Mouse (Mus musculus) monocyte, adult 2 months (primary cell): ENCODE measurements around the gene Prss36.
A peak's percentile ranks its signal among the peaks of the same experiment; 100 is the strongest.
"Not testable (repeated sequence)": the region's sequence is repeated elsewhere in the genome, so short reads cannot be mapped to it uniquely, and the experiment has no call there.

ENCODE experiments used
- DNase-seq, 2 experiments: peaks; one replicate each; pipeline ENCODE4 v3.0.0; 2022; ENCODE audit warnings: low spot score in 2 of 2, low read depth in 1 of 2

Prss36 gene

DNA sequence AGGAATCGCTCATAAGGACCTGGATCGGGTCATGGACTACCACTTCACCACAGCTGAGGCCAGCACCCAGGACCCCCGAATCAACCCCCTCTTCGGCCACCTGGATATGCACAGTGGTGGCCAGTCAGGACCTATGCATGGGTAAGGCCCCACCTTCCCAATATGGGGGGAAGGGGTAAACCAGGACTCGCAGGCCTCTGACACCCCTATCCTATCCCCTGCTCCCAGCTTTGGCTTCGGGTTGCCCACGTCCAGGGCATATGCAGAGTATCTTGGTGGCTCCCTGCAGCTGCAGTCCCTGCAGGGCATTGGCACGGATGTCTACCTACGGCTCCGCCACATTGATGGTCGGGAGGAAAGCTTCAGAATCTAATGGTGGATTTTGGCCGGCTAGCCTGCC lies 38.6 kb downstream of the Prss36 start:
- DNase-seq, result no peak

DNA sequence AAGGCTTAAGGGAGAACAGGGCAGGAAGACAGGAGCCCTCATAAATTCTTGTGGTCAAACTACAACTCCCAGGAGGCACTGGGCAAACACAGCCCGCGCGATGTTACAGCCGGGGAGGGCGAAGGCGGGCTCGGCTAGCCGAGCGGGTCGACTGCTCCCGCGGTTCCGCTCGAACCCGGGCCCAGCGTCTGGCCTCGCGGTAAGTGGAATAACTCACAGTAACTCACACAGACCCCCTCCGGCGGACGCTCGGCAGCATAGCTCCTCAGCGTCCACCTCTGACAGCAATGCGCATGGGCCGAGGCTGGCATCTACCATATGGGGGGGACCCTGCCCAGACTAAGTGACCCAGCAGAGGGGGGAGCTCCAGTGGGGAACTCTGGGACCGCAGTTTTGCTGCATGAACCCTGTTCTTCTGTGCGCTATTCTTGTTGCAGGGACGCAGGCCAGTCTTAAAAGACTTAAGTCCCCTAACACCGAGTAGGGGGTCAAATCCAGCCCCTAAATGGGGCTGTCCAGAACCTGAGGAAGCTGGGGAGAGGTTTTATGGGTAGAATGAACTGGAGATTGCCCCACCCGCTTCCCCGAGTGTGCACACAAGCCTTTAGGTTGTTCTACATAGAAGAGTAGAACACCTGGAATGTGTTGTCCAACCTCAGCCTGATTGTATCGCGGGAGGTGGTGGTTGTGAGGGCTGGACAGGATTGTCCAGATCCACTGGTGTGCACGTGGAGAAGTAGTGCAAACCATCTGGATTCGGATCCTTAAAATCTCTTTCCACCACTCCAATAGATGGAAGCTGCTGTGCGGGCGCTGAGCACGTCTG lies 42.3 kb downstream of the Prss36 start, which contains the start of gene Bckdk:
TSS of gene Bckdk (plus strand) at position 112 of the 826 bp plus-strand sequence.
- no peak for DNase-seq

DNA sequence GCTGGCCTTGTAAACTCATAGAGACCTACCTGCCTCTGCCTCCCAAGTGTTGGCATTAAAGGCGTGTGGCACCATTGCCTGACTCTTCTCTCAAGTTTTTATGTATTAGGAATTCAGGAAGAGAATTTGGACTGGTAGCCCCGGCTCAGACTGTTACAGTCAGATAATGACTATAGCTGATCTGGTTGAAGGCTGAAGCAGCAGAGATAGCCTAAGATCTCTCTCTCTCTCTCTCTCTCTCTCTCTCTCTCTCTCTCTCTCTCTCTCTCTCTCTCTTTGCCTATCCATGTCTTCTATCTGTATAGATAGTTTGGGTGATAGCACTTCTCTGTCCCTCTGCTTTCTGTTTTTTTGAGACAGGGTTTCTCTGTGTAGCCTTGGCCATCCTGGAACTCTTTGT lies 44.8 kb downstream of the Prss36 start:
- DNase-seq, result no peak

DNA sequence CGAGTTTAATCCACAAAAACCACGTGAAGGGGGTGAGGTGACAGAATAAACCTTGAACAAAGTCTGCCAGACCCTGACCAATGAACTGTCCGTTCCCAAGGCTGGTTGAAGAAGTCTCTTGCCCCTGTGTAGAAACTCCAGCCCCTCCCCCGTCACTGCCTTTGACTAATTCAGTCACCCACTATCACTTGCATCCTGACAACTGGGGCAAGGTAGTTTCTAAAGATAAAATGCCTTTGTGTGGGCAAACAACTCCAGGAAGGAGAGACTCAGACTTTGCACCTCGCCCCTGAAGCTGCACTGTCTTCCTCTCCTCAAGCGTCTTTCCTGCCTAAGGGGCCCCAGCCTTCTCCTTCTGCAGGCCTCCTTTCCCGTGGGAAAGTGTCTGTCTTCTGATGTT lies 46.5 kb downstream of the Prss36 start:
- no peak for DNase-seq

DNA sequence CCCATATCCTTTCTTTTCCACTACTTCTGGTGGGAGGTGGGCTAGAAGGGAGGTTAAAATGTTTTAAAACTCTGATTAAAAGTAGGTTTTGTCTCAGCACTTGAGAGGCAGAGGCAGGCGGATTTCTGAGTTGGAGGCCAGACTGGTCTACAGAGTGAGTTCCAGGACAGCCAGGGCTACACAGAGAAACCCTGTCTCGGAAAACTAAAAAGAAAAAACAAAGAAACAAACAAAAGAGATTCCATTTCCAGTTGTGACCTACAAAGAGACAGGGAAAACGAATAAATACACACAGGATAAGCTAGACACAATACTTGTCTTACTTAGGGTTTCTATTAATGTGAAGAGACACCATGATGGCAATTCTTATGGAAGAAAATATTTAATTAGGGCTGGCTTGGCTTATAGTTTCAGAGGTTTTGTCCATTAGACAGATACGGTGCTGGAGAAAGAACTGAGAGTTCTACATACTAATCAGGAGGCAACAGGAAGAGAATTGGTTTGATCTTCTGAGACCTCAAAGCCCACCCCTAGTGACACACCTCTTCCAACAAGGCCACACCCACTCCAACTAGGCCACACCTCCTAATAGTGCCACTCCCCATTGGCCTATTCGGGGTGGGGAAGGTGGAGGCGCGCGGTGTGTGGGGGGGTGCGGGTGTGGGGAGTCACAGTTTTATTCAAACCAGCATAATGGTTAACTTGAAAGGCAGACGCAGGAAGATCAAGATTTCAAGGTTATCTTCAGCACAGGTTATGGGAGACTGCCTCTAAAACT lies 48.2 kb downstream of the Prss36 start:
- no peak for DNase-seq

DNA sequence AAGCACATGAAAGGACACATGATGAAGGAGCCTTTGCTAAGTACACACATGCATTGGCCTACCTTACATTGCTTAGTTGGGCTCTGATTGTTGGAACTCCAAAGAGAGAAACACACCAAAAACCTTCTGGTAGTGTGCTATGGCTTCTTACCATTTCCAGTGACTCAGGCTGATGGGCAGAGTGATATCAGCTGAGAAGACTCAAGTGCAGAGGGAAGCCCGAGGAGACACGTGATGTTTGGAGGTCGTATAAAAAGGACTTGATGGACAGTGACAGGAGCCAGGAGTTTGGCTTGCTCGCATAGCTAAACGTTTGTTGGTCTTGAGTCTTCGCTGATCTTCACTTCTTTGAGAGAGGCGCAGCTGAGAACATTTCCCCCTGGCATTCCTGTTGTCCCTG lies 49.0 kb downstream of the Prss36 start:
- DNase-seq, result no peak

DNA sequence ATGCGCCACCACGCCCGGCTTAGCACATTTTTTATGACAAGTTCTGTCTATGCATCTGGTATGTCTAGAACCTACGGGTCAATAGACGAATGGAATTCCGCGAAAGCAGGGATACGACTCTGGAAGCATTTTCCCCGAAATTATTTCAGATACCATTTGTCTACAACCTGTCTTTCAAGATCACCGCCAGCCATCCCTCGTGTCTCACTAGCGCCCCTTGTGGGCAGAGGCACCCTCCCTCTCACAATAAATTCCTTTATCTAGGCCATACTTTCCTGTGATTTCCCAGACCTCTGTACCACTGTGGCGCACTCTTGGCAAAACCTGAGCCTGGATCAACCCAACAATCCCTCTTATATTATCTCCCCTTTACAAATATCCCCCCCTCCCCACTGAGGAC lies 50.1 kb downstream of the Prss36 start:
- DNase-seq, result peak in 1 of 2 experiments; percentile 55

DNA sequence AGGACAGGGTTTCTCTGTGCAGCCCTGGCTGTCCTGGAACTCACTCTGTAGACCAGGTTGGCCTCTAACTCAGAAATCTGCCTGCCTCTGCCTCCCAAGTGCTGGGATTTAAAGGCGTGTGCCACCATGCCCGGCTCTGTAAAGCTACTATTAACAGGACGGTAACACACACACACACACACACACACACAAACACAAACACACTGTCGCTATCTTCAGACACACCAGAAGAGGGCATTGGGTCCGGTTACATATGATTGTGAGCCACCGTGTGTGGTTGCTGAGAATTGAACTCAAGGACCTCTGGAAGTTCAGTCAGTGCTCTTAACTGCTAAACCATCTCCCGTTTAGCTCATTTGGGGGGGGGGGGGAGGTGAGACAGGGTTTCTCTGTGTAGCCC lies 50.6 kb downstream of the Prss36 start:
- DNase-seq, result not testable (repeated sequence)

DNA sequence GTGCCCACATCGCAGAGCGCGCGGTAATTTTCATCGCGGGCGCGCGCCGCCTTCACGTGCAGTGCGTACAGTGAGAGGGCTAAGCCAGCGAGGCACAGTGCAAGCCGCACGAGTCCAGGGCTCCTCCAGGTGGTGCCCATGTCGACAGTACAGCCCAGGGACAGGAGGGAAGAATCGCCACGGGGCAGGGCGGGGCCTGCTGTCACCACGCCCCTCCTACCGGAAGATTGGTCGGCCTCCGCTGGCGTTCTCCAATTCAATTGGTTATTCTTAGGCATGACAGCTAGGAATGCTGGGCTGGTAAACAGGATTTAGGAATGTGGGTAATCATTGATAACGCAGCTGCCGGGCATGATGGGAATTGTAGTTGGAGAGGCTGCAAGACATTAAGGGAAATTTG lies 51.1 kb downstream of the Prss36 start, which contains the start of the genes Gm21974 and Vkorc1:
TSS of gene Gm21974 (minus strand) at position 13 of the 400 bp plus-strand sequence.
TSS of gene Vkorc1 (minus strand) at position 176 of the 400 bp plus-strand sequence.
- peak; percentile 75 to 82 for DNase-seq

DNA sequence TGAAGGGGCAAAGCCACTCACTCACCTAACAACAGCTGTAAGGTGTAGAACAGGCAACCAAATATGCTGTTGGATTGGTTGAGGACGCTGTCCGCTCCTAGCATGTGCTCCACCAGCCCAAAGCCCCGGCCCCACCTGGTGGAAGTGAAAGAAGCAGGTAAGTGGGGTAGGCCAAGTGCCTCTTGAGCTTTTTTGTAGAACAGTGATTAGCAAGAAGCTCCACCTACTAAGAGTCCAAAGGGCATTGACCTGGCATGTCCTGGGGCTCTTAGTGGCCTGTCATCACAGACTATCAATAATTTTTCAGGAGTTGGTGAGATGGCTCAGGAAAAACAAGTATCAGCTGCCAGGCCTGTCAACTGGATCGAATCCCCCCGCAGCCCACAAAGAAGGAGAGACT lies 52.0 kb downstream of the Prss36 start:
- no peak for DNase-seq

DNA sequence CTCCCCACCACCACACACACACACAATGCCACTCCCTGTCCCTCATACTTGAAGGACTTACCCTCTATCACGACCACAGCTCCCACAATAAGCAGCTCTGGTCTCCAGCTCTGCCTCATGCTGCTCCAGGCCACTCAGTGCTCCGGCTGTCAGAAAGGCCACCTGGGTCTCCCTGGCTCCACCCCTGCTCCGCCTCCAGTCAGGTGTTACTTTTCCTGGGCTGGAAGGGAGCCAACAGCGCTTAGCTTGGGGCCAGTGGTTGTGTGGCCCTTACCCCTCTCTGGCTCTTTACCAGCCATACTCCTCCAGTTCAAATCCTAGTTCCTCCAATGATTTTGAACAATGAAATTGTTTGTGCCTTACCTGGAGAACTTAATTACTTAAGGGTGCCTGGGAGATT lies 55.7 kb downstream of the Prss36 start, which contains the start of gene Prss53:
TSS of gene Prss53 (minus strand) at position 173 of the 400 bp plus-strand sequence.
- DNase-seq, result no peak

DNA sequence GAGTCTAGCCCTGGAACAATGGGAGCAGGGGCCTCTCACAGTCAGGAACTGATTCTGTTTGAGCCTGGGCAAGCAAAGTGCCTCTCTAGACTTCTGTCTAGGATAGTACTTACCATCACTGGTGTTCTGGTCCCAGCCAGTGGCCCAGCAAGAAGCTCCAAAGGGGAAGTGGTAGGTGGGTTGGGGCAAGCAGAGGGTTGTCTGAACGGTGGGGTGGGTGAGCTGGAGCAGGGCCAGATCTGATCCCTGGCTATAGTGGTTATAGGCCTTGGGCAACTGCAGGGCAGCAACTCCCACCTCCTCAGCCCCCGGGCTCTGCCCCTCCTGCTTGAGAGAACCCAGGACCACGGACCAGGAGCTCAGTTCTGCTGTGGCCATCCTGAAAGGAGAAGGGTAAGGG lies 57.7 kb downstream of the Prss36 start:
- no peak for DNase-seq

DNA sequence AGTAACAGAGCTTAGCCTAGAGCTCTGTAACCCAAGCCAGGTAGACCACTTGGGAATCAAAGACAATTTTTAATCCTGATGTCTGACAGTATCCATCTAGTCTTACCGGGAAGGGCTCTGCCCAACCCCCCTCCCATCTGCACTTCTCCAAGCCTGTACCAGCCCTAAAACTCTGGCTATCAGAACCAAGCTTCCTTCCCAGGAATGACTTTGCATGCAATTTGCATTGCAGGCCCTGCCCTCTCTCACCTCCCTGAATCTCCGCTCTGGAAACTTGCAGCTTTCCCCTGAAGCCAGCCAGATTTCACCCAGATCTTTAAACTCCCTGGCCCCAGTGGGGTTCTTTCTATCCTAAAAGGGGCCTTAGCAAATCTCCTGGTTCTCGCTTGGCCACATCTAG lies 58.7 kb downstream of the Prss36 start:
- no peak for DNase-seq

DNA sequence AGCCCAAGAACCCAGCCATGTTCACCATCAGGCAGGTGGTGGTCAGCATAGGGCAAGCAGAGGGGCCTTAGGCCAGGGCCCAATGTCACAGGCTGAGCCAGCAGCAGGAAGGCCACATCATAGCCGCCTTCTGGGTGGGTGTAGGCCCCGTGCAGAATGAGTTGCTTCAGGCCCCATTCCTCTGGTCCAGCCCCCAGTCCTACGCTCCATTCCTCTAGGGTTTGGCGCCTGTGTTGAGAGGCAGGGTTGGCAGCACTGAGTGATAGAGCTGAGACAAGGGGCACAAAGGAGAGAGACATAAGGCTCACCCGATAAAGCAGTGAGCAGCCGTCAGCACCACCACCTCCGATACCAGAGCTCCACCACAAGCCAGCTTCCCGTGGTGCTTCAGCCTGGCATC lies 59.3 kb downstream of the Prss36 start:
- DNase-seq, result no peak

DNA sequence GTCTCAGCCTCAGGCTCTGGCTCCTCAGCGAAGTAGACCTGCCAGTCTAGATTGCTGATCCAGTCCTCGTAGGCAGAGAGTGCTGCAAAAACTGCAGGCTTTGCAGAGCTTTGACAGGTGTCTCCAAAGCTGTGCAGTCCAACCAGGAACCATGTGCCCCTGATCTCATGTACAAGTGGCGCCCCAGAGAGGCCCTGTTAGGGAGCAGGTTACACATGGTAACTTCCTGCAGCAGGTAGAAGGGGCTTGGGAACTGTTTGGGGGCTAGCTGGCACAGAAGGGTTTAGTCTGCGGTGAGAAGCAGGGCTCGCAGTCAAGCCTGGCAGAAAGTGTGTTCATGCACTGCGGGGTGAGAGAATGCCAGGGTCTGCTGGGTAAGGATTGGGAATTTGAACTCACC lies 60.0 kb downstream of the Prss36 start:
- no peak for DNase-seq

DNA sequence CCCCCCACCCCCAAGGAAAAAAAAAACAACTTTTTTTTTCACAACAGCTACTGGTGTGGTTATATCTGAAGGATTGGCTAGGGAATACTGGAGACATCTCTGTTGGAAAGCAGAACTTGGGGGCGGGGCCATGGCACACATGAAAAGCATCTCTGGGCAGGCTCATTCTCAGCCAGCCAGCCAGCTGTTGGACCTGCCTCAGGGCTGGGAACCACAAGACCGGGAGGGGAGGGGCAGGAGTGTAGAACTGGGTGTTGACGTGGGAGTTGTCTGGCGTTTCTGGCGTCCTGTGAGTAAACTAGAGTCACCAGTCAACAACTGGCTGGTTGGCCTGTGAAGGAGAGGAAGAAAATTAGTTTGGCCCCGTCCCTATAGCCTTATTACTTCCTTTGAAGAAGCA lies 60.6 kb downstream of the Prss36 start:
- no peak for DNase-seq
